Mouse (Mus musculus): ENCODE measurements at regions not wholly inside any gene's neighbourhood (a gene's known extent, or its start where the extent isn't known, plus 50 kb on each side); places are given as distances from the start of the nearest gene placed in this dataset.

DNA sequence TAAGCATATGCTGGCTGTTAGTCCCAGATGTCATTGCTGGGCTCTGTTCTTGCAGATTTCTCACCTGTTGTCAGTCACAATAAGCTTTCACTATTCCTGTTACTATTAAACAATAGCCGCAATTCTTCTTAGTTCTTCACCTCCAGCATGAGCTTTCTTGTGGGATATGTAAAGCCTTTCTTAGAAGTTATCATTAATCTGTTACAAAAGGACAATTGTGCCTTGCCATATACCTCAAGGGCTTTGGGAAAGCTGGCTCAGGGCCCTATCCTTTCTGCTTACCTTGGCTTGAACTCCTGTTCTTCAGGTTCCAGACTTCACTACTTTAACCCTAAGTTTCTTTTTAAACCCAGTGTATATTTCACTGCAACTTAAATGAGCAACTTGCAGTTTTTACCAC, 301.3 kb downstream of the Eepd1 start:
- Histone ChIP-seq H3K9me3 (replicated peaks; ENCODE audit: low read length) (no peaks in the 10 kb centered on the region), H3K79me2 (replicated peaks; ENCODE audit: control insufficient read depth, extremely low read depth, insufficient read depth, poor library complexity, severe bottlenecking) (no peaks in the 10 kb centered on the region), H3K36me3 (replicated peaks in 1 of 2; ENCODE audit: control insufficient read depth in 1 of 2, insufficient read depth in 1 of 2, low read length in 1 of 2) (no peaks in the 10 kb centered on the region), H3K27me3 (replicated peaks) (no peaks in the 10 kb centered on the region), H3K4me2 (ENCODE audit: insufficient read depth, low read depth, poor library complexity, severe bottlenecking) (no peak overlapping the region), H3K4me1 (ENCODE audit: control insufficient read depth in 1 of 2, insufficient read depth in 2 of 2) (no peaks in the 10 kb centered on the region), H3K27ac (ENCODE audit: insufficient read depth, low read depth) (no peak overlapping the region), H3K9ac (ENCODE audit: insufficient read depth, low read depth) (no peak overlapping the region), H3K4me3 (replicated peaks in 1 of 3; ENCODE audit: low read depth in 2 of 3, low read length in 2 of 3, poor library complexity in 1 of 3) (no peak overlapping the region)
- TF ChIP-seq ZC3H11A (IDR thresholded peaks at IDR 0.05; ENCODE audit: low read depth, low read length), result no peak
- no peak for TF ChIP-seq MAX (IDR thresholded peaks at IDR 0.05; ENCODE audit: low read length)
- no peak for TF ChIP-seq SIN3A (IDR thresholded peaks at IDR 0.05; ENCODE audit: low read length)
- no peak for TF ChIP-seq USF1 (IDR thresholded peaks at IDR 0.05; ENCODE audit: low read depth, low read length)
- no peak for TF ChIP-seq CHD2 (IDR thresholded peaks at IDR 0.05; ENCODE audit: low read length)
- TF ChIP-seq UBTF (IDR thresholded peaks at IDR 0.05; ENCODE audit: low read depth, low read length), result no peak
- no peak for TF ChIP-seq ZKSCAN1 (IDR thresholded peaks at IDR 0.05; ENCODE audit: borderline replicate concordance, low read depth, low read length)
- TF ChIP-seq TBP (conservative IDR thresholded peaks at IDR 0.05; ENCODE audit: low read depth, low read length), result no peak
- no peak for TF ChIP-seq TCF12 (IDR thresholded peaks at IDR 0.05; ENCODE audit: low read depth, low read length)
- no peak for TF ChIP-seq ZNF384 (IDR thresholded peaks at IDR 0.05; ENCODE audit: low read depth, low read length)
- no peak for TF ChIP-seq RAD21 (IDR thresholded peaks at IDR 0.05; ENCODE audit: low read depth, low read length)
- no peak for TF ChIP-seq POLR2AphosphoS2 (IDR thresholded peaks at IDR 0.05; ENCODE audit: low read depth, low read length)
- TF ChIP-seq ZMIZ1 (IDR thresholded peaks at IDR 0.05; ENCODE audit: low read depth, low read length), result no peak
- in situ Hi-C loops (cut with MboI; ENCODE audit: low pct_ligation_motif_present, low pct_unique_long_range_greater_than_20kb, low sequenced_read_pairs), result no loop called here
- DNase-seq (ENCODE audit: extremely low read depth), result no peak
- dilution Hi-C loops (cut with MboI; ENCODE audit: extremely low pct_ligation_motif_present, extremely low pct_unique_long_range_greater_than_20kb, low sequenced_read_pairs), result no loop called here

DNA sequence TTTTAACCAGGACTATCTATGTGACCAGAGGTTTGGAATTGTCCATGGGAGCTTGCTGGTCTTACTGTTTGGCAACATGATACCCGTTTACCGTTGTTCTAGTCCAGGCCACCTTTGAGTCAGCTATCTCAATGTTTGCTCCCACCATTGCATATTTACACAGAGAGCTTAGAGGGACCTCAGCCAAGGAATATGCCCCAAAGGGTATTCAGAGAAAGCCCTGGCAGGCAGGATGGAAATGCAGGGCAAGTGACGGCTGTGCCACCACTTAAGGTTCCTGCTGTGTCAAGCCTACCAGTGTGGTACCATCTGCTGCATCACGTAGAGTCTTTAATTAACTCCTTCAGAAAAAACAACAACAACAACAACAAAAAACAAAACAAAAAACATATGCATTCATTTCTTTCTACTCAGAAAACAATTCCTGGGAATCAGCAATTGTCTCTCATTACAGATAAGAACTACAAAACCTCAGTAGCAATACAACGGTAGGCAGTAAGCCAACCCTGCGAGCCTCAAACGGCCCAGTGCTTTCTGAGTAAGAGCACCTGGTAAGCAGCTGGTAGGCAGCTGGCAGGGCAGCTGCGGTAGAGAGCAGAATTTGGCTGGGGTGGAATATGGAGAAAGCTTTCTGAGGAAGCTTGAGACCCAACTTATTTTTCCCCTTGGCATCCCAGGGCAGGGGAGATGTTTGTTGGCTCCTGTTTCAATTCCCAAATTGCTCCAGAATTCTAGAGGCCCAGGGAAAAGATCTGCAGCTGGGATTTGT, 314.0 kb downstream of the Eepd1 start:
- Histone ChIP-seq H3K79me2 (replicated peaks; ENCODE audit: control insufficient read depth, extremely low read depth, insufficient read depth, poor library complexity, severe bottlenecking) (no peaks in the 10 kb centered on the region), H3K9ac (ENCODE audit: insufficient read depth, low read depth) (no peak overlapping the region), H3K4me1 (ENCODE audit: control insufficient read depth in 1 of 2, insufficient read depth in 2 of 2) (no peaks in the 10 kb centered on the region), H3K27me3 (replicated peaks) (no peaks in the 10 kb centered on the region), H3K9me3 (replicated peaks; ENCODE audit: low read length) (no peaks in the 10 kb centered on the region), H3K4me3 (replicated peaks in 1 of 3; ENCODE audit: low read depth in 2 of 3, low read length in 2 of 3, poor library complexity in 1 of 3) (no peak overlapping the region), H3K36me3 (replicated peaks in 1 of 2; ENCODE audit: control insufficient read depth in 1 of 2, insufficient read depth in 1 of 2, low read length in 1 of 2) (no peaks in the 10 kb centered on the region), H3K4me2 (ENCODE audit: insufficient read depth, low read depth, poor library complexity, severe bottlenecking) (no peak overlapping the region), H3K27ac (ENCODE audit: insufficient read depth, low read depth) (no peak overlapping the region)
- DNase-seq (ENCODE audit: extremely low read depth), result no peak
- in situ Hi-C loops (cut with MboI; ENCODE audit: low pct_ligation_motif_present, low pct_unique_long_range_greater_than_20kb, low sequenced_read_pairs), result no loop called here
- dilution Hi-C loops (cut with MboI; ENCODE audit: extremely low pct_ligation_motif_present, extremely low pct_unique_long_range_greater_than_20kb, low sequenced_read_pairs), result no loop called here
- TF ChIP-seq SMC3 (IDR thresholded peaks at IDR 0.05; ENCODE audit: low read depth, low read length) (no peak), PAX5 (IDR thresholded peaks at IDR 0.05; ENCODE audit: low read length) (no peak), ZC3H11A (IDR thresholded peaks at IDR 0.05; ENCODE audit: low read depth, low read length) (no peak), SIN3A (IDR thresholded peaks at IDR 0.05; ENCODE audit: low read length) (no peak), MAZ (IDR thresholded peaks at IDR 0.05; ENCODE audit: low read depth, low read length) (no peak), CHD2 (IDR thresholded peaks at IDR 0.05; ENCODE audit: low read length) (no peak)

Data from CH12.LX (cell line).